Mouse (Mus musculus): ENCODE data around the gene Apoa4. TPM values are rescaled to one million over a fixed set of nuclear protein-coding genes. Genes with fewer than 3 reads are reported as not detected.

Gene Apoa4
- polyA plus RNA-seq, 1 experiment from 2014 or later: not detected

DNA sequence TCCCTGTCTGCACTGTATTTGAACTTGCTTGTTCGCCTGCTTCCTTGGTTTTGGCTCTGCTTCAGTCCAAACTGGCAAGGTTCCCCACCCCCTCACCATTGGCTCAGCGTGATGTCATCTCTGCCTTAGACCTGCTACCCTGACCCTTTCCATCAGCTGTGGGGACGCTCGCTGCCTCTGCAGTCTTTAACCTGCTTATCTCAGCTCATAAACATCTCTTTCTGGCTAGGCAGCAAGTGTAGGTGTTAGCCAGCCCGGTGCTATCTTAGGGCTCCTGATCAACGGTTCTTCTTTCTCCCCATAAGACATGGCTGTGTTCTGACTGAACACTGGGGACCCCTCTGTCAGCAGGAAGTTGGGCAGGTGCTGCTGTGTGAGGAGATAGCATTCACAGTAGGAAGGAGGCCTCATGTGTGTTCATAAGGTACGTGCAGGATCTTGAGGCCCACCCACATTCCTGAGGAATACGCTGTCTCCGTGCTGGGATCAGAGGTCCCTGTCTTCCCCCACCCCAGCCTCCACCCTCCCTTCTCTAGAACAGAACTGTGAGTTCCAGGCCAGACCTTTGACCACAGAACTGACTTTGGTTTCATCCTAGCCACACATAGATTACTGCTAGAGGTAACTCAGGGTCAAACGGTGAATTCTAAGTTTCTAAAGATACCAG, 33.5 kb upstream of the Apoa4 start:
- H3K27me3 ChIP-seq (ENCODE audit: control insufficient read depth, insufficient read depth, low read length): no peaks in the 10 kb centered on the region
- H3K9ac ChIP-seq (ENCODE audit: low read length): no peak overlapping the region
- no peaks in the 10 kb centered on the region for H3K4me1 ChIP-seq (ENCODE audit: control insufficient read depth, insufficient read depth, low read length)
- no peak overlapping the region for H3K27ac ChIP-seq (ENCODE audit: low read depth, low read length)
- H3K4me2 ChIP-seq: no peak overlapping the region
- H3K4me3 ChIP-seq (ENCODE audit: low read depth, low read length): no peak overlapping the region
- H3K36me3 ChIP-seq (ENCODE audit: control insufficient read depth, insufficient read depth, low read length): peaks cover 7% of the 10 kb centered on the region; the same call in 1 of the 2 replicates
- WGBS: 86% methylated on average over 10 of the region's 10 CpGs
- no peak for ATAC-seq (ENCODE audit: low FRiP score)
- no peak for DNase-seq (ENCODE audit: low spot score, missing footprints)
- H3K9me3 ChIP-seq (ENCODE audit: control insufficient read depth, low read length): no peaks in the 10 kb centered on the region

DNA sequence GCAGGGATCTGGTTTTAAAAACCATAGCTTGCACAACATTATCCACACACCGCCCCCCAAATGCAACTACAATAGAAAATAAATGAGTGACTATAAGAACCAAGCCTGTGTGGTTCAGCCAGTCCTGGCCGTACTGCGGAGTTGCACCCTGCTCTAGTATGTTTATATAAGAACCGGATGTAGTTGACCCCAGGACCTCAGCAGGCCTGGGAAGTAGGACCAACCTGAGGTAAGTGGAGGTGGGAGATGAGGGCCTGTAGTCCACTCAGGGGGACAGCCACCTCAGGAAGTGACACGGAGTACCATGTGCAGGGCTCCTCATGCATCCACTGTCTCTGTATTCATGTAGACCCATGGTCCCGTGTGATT, 33.0 kb upstream of the Apoa4 start:
- no peak overlapping the region for H3K4me2 ChIP-seq
- H3K36me3 ChIP-seq (ENCODE audit: control insufficient read depth, insufficient read depth, low read length): peaks cover 9% of the 10 kb centered on the region; the same call in 1 of the 2 replicates
- H3K4me3 ChIP-seq (ENCODE audit: low read depth, low read length): no peak overlapping the region
- no peaks in the 10 kb centered on the region for H3K27me3 ChIP-seq (ENCODE audit: control insufficient read depth, insufficient read depth, low read length)
- no peaks in the 10 kb centered on the region for H3K9me3 ChIP-seq (ENCODE audit: control insufficient read depth, low read length)
- H3K27ac ChIP-seq (ENCODE audit: low read depth, low read length): no peak overlapping the region
- WGBS: 94% methylated on average over 6 of the region's 6 CpGs
- ATAC-seq (ENCODE audit: low FRiP score) (no peak), DNase-seq (ENCODE audit: low spot score, missing footprints) (no peak)
- no peak overlapping the region for H3K9ac ChIP-seq (ENCODE audit: low read length)
- no peaks in the 10 kb centered on the region for H3K4me1 ChIP-seq (ENCODE audit: control insufficient read depth, insufficient read depth, low read length)

DNA sequence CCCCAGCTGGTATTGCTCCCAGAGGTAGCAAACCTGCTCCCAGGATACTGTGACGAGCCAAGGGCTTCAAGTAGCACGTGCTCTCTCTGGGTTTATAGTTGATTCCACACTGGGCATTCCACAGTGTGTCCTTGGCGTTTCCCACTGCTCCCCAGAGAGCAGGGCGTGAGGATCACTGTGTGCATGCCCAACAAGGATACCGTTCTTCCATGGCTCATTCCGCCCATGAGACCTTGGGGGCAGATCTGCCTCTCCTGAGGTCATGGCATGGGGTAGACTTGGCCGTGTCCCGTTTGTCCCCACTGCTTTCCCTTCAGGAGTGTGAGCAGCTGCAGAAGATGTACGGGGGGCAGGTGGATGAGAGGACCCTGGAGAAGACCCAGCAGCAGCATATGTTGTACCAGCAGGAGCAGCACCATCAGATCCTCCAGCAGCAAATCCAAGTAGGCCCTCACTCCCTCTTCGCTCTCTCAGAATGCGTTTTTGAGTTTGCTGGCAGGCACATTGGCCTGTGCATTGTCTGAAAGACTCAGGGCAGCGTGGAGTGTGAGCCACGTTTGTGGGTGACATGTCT, 32.0 kb upstream of the Apoa4 start:
- Histone ChIP-seq H3K9ac (ENCODE audit: low read length) (no peak overlapping the region), H3K4me3 (ENCODE audit: low read depth, low read length) (no peak overlapping the region), H3K27ac (ENCODE audit: low read depth, low read length) (no peak overlapping the region), H3K4me2 (no peak overlapping the region), H3K9me3 (ENCODE audit: control insufficient read depth, low read length) (no peaks in the 10 kb centered on the region), H3K27me3 (ENCODE audit: control insufficient read depth, insufficient read depth, low read length) (no peaks in the 10 kb centered on the region), H3K4me1 (ENCODE audit: control insufficient read depth, insufficient read depth, low read length) (no peaks in the 10 kb centered on the region), H3K36me3 (ENCODE audit: control insufficient read depth, insufficient read depth, low read length) (peaks cover 9% of the 10 kb centered on the region; the same call in 1 of the 2 replicates)
- WGBS: 86% methylated on average over 13 of the region's 13 CpGs
- DNase-seq (ENCODE audit: low spot score, missing footprints) (no peak), ATAC-seq (ENCODE audit: low FRiP score) (no peak)

DNA sequence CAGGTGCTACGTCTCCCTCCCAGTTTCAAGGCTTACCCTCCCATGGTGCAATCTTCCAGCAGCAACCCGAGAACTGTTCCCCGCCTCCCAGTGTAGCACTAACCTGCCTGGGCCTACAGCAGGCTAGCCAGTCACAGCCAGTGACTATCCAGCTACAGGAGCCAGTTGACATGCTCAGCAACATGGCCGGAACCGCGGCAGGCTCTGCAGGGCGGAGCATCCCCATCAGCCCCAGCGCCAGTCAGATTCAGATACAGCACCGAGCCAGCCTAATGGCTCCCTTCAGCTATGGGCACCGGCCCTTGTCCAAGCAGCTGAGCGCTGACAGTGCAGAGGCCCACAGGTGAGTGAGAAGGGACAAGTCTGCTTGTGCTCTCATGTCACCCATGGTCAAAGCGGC, 30.0 kb upstream of the Apoa4 start:
- Histone ChIP-seq H3K4me3 (ENCODE audit: low read depth, low read length) (no peak overlapping the region), H3K4me2 (no peak overlapping the region), H3K4me1 (ENCODE audit: control insufficient read depth, insufficient read depth, low read length) (no peaks in the 10 kb centered on the region; the same call in 1 of the 2 replicates), H3K36me3 (ENCODE audit: control insufficient read depth, insufficient read depth, low read length) (peaks cover 7% of the 10 kb centered on the region; the same call in 1 of the 2 replicates), H3K27me3 (ENCODE audit: control insufficient read depth, insufficient read depth, low read length) (no peaks in the 10 kb centered on the region), H3K27ac (ENCODE audit: low read depth, low read length) (no peak overlapping the region), H3K9me3 (ENCODE audit: control insufficient read depth, low read length) (no peaks in the 10 kb centered on the region), H3K9ac (ENCODE audit: low read length) (no peak overlapping the region)
- no peak for DNase-seq (ENCODE audit: low spot score, missing footprints)
- WGBS: 93% methylated on average over 12 of the region's 12 CpGs
- ATAC-seq (ENCODE audit: low FRiP score): no peak

DNA sequence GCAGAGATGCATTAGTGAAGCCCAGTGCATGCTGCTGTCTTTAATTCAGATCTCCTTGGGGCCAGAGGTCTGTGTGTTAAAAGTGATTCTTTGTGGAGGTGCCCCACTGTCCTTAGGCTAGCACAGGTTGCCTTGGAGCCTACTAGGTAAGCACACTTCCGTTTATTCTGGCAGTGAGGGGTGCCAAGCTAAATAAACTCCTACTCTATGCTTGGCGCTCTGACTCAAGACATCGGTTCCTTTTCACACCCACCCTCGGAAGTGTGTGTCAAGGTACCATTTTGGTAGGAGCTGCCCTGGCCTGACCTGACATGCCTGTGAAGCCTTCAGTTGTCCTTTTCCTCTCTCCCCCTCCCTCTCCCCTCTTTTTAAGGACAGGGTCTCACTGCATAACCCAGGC, 26.2 kb upstream of the Apoa4 start:
- Histone ChIP-seq H3K36me3 (ENCODE audit: control insufficient read depth, insufficient read depth, low read length) (peaks cover 5% of the 10 kb centered on the region; the same call in 1 of the 2 replicates), H3K9me3 (ENCODE audit: control insufficient read depth, low read length) (no peaks in the 10 kb centered on the region), H3K9ac (ENCODE audit: low read length) (no peak overlapping the region), H3K4me3 (ENCODE audit: low read depth, low read length) (no peak overlapping the region), H3K27me3 (ENCODE audit: control insufficient read depth, insufficient read depth, low read length) (no peaks in the 10 kb centered on the region), H3K4me2 (no peak overlapping the region), H3K4me1 (ENCODE audit: control insufficient read depth, insufficient read depth, low read length) (no peaks in the 10 kb centered on the region; the same call in 1 of the 2 replicates), H3K27ac (ENCODE audit: low read depth, low read length) (no peak overlapping the region)
- no peak for ATAC-seq (ENCODE audit: low FRiP score)
- no peak for DNase-seq (ENCODE audit: low spot score, missing footprints)
- 95% methylated on average over 4 of the region's 4 CpGs for WGBS

DNA sequence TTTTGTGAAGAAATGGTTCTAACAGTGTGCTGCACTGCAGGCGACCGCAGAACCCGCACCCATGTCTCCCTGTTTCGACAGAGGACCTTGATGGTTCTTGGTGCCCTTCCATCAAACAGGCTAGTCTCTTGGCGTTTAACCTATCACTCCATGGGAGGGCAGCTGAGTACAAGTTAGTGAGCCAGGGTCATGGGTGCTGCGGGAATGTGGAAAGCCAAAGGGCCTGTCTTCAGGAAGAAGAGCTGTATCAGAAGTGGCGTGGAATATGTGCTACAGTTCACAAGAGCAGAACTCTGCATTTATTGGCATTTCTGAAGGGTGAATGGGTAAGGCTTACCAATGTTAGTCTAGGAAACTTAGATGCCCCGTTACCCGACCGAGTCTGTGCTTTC, 25.6 kb upstream of the Apoa4 start:
- Histone ChIP-seq H3K27ac (ENCODE audit: low read depth, low read length) (no peak overlapping the region), H3K4me1 (ENCODE audit: control insufficient read depth, insufficient read depth, low read length) (no peaks in the 10 kb centered on the region; the same call in 1 of the 2 replicates), H3K27me3 (ENCODE audit: control insufficient read depth, insufficient read depth, low read length) (no peaks in the 10 kb centered on the region), H3K4me2 (no peak overlapping the region), H3K36me3 (ENCODE audit: control insufficient read depth, insufficient read depth, low read length) (peaks cover 5% of the 10 kb centered on the region; the same call in 1 of the 2 replicates), H3K9me3 (ENCODE audit: control insufficient read depth, low read length) (no peaks in the 10 kb centered on the region), H3K4me3 (ENCODE audit: low read depth, low read length) (no peak overlapping the region), H3K9ac (ENCODE audit: low read length) (no peak overlapping the region)
- no peak for ATAC-seq (ENCODE audit: low FRiP score)
- WGBS: 94% methylated on average over 10 of the region's 10 CpGs
- no peak for DNase-seq (ENCODE audit: low spot score, missing footprints)

DNA sequence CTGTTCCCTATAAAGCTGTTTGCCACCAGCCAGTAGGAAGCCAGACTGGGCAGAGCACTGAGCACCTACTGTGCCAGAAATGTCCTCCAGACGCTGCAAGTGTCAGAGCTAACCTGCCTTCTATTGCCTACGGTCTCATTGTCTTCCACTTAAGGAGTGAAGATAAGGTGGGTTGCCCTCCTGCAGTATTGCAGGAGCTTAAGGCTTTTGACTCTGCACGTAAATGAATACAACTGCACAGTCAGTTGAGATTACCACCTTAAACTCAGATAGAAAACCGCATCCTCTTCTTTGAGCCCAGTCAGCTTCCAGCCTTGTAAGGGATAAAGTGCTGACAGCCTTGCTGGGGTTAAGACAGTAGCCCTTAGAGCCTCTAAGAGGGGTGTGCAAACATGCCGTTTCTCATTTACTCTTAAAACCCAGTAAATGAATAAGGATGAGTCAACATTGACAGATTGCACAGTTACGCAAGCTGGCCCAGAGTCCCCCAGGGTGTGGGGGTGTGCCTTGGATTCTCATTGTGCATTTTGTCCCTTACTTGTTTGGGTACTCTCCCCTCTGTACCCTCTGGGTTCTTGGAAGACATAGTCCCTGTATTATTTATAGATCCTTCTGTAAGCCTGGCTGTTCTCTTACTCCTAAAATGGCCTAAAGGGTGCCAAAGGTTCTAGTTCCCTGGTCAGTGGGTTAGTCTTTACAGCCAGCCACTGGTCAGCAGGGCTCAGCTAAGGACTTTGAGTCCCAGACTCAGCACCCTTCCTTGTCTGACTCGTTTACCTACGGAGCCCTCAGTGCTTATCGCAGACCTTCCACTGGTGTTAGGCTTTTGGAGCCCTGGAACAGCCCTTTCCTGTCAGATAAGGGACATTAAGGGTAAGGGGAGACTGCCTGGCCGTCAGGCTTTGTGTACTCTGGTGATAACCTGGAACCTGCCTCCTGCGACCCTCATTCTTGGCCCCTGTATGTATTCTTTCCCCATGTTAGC, 24.9 kb upstream of the Apoa4 start:
- Histone ChIP-seq H3K4me3 (ENCODE audit: low read depth, low read length) (no peak overlapping the region), H3K27ac (ENCODE audit: low read depth, low read length) (no peak overlapping the region), H3K4me1 (ENCODE audit: control insufficient read depth, insufficient read depth, low read length) (no peaks in the 10 kb centered on the region; the same call in 1 of the 2 replicates), H3K9ac (ENCODE audit: low read length) (no peak overlapping the region), H3K36me3 (ENCODE audit: control insufficient read depth, insufficient read depth, low read length) (peaks cover 7% of the 10 kb centered on the region; the same call in 1 of the 2 replicates), H3K27me3 (ENCODE audit: control insufficient read depth, insufficient read depth, low read length) (no peaks in the 10 kb centered on the region), H3K4me2 (no peak overlapping the region), H3K9me3 (ENCODE audit: control insufficient read depth, low read length) (no peaks in the 10 kb centered on the region)
- ATAC-seq (ENCODE audit: low FRiP score) (no peak), DNase-seq (ENCODE audit: low spot score, missing footprints) (no peak)
- WGBS: 80% methylated on average over 11 of the region's 11 CpGs

DNA sequence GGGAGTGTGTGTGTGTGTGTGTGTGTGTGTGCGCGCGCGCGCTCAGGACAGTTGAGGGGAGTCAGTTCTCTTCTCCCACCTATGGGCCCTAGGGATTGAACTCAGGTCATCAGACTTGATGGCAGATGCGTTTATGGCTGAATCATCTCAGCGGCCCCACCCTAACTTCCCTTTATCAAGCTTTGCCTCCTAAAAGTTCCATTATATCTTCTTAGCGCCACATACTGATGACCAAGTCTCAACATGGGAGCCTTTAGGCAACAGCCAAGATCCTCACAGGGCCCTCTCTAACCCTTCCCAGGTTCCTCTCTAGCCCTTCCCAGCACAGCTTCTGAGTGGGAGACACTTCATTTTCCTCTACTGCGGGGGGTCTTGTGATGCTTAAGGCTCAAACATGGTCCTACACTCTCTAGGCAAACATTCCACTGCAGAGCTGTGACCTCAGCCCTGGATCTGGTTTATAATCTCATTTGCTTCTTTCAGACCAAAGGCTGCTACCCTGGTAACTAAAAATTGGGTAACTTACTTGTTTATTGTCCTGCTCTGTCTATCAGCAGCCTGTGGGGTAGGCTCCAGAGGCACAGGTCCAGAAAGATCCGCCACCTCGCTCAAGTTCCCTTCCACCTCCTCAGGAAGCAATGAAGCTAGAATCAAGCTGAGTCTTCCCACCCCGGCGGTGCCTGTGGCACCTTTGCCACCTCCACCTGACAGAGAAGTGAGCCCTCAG, 23.6 kb upstream of the Apoa4 start:
- H3K9ac ChIP-seq (ENCODE audit: low read length): no peak overlapping the region
- H3K36me3 ChIP-seq (ENCODE audit: control insufficient read depth, insufficient read depth, low read length): peaks cover 11% of the 10 kb centered on the region
- ATAC-seq (ENCODE audit: low FRiP score) (no peak), DNase-seq (ENCODE audit: low spot score, missing footprints) (no peak)
- H3K9me3 ChIP-seq (ENCODE audit: control insufficient read depth, low read length): no peaks in the 10 kb centered on the region
- H3K27me3 ChIP-seq (ENCODE audit: control insufficient read depth, insufficient read depth, low read length): no peaks in the 10 kb centered on the region
- H3K4me1 ChIP-seq (ENCODE audit: control insufficient read depth, insufficient read depth, low read length): no peaks in the 10 kb centered on the region; the same call in 1 of the 2 replicates
- H3K27ac ChIP-seq (ENCODE audit: low read depth, low read length): no peak overlapping the region
- H3K4me2 ChIP-seq: no peak overlapping the region
- WGBS: 94% methylated on average over 13 of the region's 13 CpGs
- H3K4me3 ChIP-seq (ENCODE audit: low read depth, low read length): no peak overlapping the region

Measured in midbrain, embryonic 11.5 days (tissue).